Mouse (Mus musculus): ENCODE data around the gene Ccdc141. TPM values are rescaled to one million over a fixed set of nuclear protein-coding genes. Genes with fewer than 3 reads are reported as not detected.

The Ccdc141 gene
- polyA plus RNA-seq, 2 experiments = 0.29 to 0.58 TPM

- Histone ChIP-seq H3K4me1 (replicated peaks; ENCODE audit: control insufficient read depth in 2 of 2, insufficient read depth in 2 of 2, low read length in 1 of 2) (no peaks in the 10 kb centered on the region), H3K27me3 (ENCODE audit: control insufficient read depth, insufficient read depth, low read length) (no peaks in the 10 kb centered on the region), H3K27ac (no peak overlapping the region), H3K4me2 (ENCODE audit: low read depth) (no peak overlapping the region), H3K4me3 (ENCODE audit: insufficient read depth in 1 of 2, low read depth in 2 of 2, low read length in 2 of 2) (no peak overlapping the region), H3K9me3 (ENCODE audit: control insufficient read depth, low read length) (no peaks in the 10 kb centered on the region), H3K9ac (replicated peaks) (no peak overlapping the region), H3K36me3 (replicated peaks; ENCODE audit: control insufficient read depth, insufficient read depth, low read depth) (no peaks in the 10 kb centered on the region)
- DNase-seq (ENCODE audit: low read depth in 3 of 3, low spot score in 3 of 3) (peak in 1 of 3 experiments; percentile 9), ATAC-seq (ENCODE audit: insufficient read depth) (no peak)
- 44% methylated on average over 9 of the region's 9 CpGs for WGBS (ENCODE audit: insufficient replicate concordance)
- peak; percentile 75 for TF ChIP-seq CTCF (IDR thresholded peaks at IDR 0.05; ENCODE audit: low read depth)
- no peak for TF ChIP-seq EP300 (IDR thresholded peaks at IDR 0.05; ENCODE audit: low read depth)
Observed at GRCm38 (mm10) chr2:76980146-76980545, 190.3 kb downstream of the Ccdc141 start.

GRCm38 (mm10) chr2:76977650-76978049, 192.8 kb downstream of the Ccdc141 start:
- H3K4me2 ChIP-seq (ENCODE audit: low read depth) = no peak overlapping the region
- no peak for TF ChIP-seq CTCF (IDR thresholded peaks at IDR 0.05; ENCODE audit: low read depth)
- TF ChIP-seq EP300 (IDR thresholded peaks at IDR 0.05; ENCODE audit: low read depth) = no peak
- H3K27ac ChIP-seq = no peak overlapping the region
- H3K9me3 ChIP-seq (ENCODE audit: control insufficient read depth, low read length) = no peaks in the 10 kb centered on the region
- H3K27me3 ChIP-seq (ENCODE audit: control insufficient read depth, insufficient read depth, low read length) = no peaks in the 10 kb centered on the region
- H3K4me1 ChIP-seq (replicated peaks; ENCODE audit: control insufficient read depth in 2 of 2, insufficient read depth in 2 of 2, low read length in 1 of 2) = no peaks in the 10 kb centered on the region
- ATAC-seq (ENCODE audit: insufficient read depth) (no peak), DNase-seq (ENCODE audit: low read depth in 3 of 3, low spot score in 3 of 3) (no peak)
- no peaks in the 10 kb centered on the region for H3K36me3 ChIP-seq (replicated peaks; ENCODE audit: control insufficient read depth, insufficient read depth, low read depth)
- H3K4me3 ChIP-seq (ENCODE audit: insufficient read depth in 1 of 2, low read depth in 2 of 2, low read length in 2 of 2) = no peak overlapping the region
- no peak overlapping the region for H3K9ac ChIP-seq (replicated peaks)
- 53% methylated on average over 6 of the region's 6 CpGs for WGBS (ENCODE audit: insufficient replicate concordance)

- H3K4me1 ChIP-seq (replicated peaks; ENCODE audit: control insufficient read depth in 2 of 2, insufficient read depth in 2 of 2, low read length in 1 of 2) = no peaks in the 10 kb centered on the region
Observed at GRCm38 (mm10) chr2:76972051-76972450, 198.4 kb downstream of the Ccdc141 start.

GRCm38 (mm10) chr2:76971069-76971468, 199.4 kb downstream of the Ccdc141 start:
- TF ChIP-seq CTCF (IDR thresholded peaks at IDR 0.05; ENCODE audit: low read depth) = no peak
- no peak for TF ChIP-seq EP300 (IDR thresholded peaks at IDR 0.05; ENCODE audit: low read depth)
- H3K4me2 ChIP-seq (ENCODE audit: low read depth) = no peak overlapping the region

More at GRCm38 (mm10) chr2:76972051-76972450, 198.4 kb downstream of the Ccdc141 start:
- no peak overlapping the region for H3K4me2 ChIP-seq (ENCODE audit: low read depth)
- DNase-seq (ENCODE audit: low read depth in 3 of 3, low spot score in 3 of 3) (no peak), ATAC-seq (ENCODE audit: insufficient read depth) (no peak)
- no peaks in the 10 kb centered on the region for H3K9me3 ChIP-seq (ENCODE audit: control insufficient read depth, low read length)
- no peaks in the 10 kb centered on the region for H3K36me3 ChIP-seq (replicated peaks; ENCODE audit: control insufficient read depth, insufficient read depth, low read depth)
- no peak overlapping the region for H3K4me3 ChIP-seq (ENCODE audit: insufficient read depth in 1 of 2, low read depth in 2 of 2, low read length in 2 of 2)
- 50% methylated on average over 4 of the region's 4 CpGs for WGBS (ENCODE audit: insufficient replicate concordance)
- no peak overlapping the region for H3K27ac ChIP-seq
- TF ChIP-seq CTCF (IDR thresholded peaks at IDR 0.05; ENCODE audit: low read depth) (no peak), EP300 (IDR thresholded peaks at IDR 0.05; ENCODE audit: low read depth) (no peak)
- no peaks in the 10 kb centered on the region for H3K27me3 ChIP-seq (ENCODE audit: control insufficient read depth, insufficient read depth, low read length)
- H3K9ac ChIP-seq (replicated peaks) = no peak overlapping the region

GRCm38 (mm10) chr2:76970669-76971068, 199.8 kb downstream of the Ccdc141 start:
- H3K9me3 ChIP-seq (ENCODE audit: control insufficient read depth, low read length) = no peaks in the 10 kb centered on the region
- H3K36me3 ChIP-seq (replicated peaks; ENCODE audit: control insufficient read depth, insufficient read depth, low read depth) = no peaks in the 10 kb centered on the region
- H3K27me3 ChIP-seq (ENCODE audit: control insufficient read depth, insufficient read depth, low read length) = no peaks in the 10 kb centered on the region
- WGBS (ENCODE audit: insufficient replicate concordance) = 11% methylated on average over 4 of the region's 4 CpGs
- DNase-seq (ENCODE audit: low read depth in 3 of 3, low spot score in 3 of 3) = no peak
- no peak overlapping the region for H3K9ac ChIP-seq (replicated peaks)
- no peak overlapping the region for H3K4me2 ChIP-seq (ENCODE audit: low read depth)
- no peak overlapping the region for H3K4me3 ChIP-seq (ENCODE audit: insufficient read depth in 1 of 2, low read depth in 2 of 2, low read length in 2 of 2)
- ATAC-seq (ENCODE audit: insufficient read depth) = no peak
- no peak for TF ChIP-seq EP300 (IDR thresholded peaks at IDR 0.05; ENCODE audit: low read depth)
- peak; percentile 16; the same call in 1 of the 2 replicates for TF ChIP-seq CTCF (IDR thresholded peaks at IDR 0.05; ENCODE audit: low read depth)
- no peaks in the 10 kb centered on the region for H3K4me1 ChIP-seq (replicated peaks; ENCODE audit: control insufficient read depth in 2 of 2, insufficient read depth in 2 of 2, low read length in 1 of 2)
- no peak overlapping the region for H3K27ac ChIP-seq

More at GRCm38 (mm10) chr2:76971069-76971468, 199.4 kb downstream of the Ccdc141 start:
- H3K9me3 ChIP-seq (ENCODE audit: control insufficient read depth, low read length) = no peaks in the 10 kb centered on the region
- 56% methylated on average over 5 of the region's 5 CpGs for WGBS (ENCODE audit: insufficient replicate concordance)
- H3K9ac ChIP-seq (replicated peaks) = no peak overlapping the region
- H3K27ac ChIP-seq = no peak overlapping the region
- no peaks in the 10 kb centered on the region for H3K4me1 ChIP-seq (replicated peaks; ENCODE audit: control insufficient read depth in 2 of 2, insufficient read depth in 2 of 2, low read length in 1 of 2)
- ATAC-seq (ENCODE audit: insufficient read depth) (no peak), DNase-seq (ENCODE audit: low read depth in 3 of 3, low spot score in 3 of 3) (no peak)
- H3K4me3 ChIP-seq (ENCODE audit: insufficient read depth in 1 of 2, low read depth in 2 of 2, low read length in 2 of 2) = no peak overlapping the region
- no peaks in the 10 kb centered on the region for H3K27me3 ChIP-seq (ENCODE audit: control insufficient read depth, insufficient read depth, low read length)
- H3K36me3 ChIP-seq (replicated peaks; ENCODE audit: control insufficient read depth, insufficient read depth, low read depth) = no peaks in the 10 kb centered on the region
